Mouse (Mus musculus) kidney, postnatal 0 days (tissue): ENCODE data around the gene Ccdc28b. TPM values are rescaled to one million over a fixed set of nuclear protein-coding genes. Genes with fewer than 3 reads are reported as not detected.

Experiments used
- ATAC-seq: fragments of 200-750 bp; cut with Nextera tagmentation; replicated peaks from 2 replicates; pipeline ENCODE4 v1.8.0; 2017; ENCODE audit warnings: low read depth, moderate number of reproducible peaks, moderate TSS enrichment, moderate library complexity; ENCODE audit not compliant: low FRiP score
- DNase-seq: peaks from one replicate; pipeline ENCODE4 v3.0.0-alpha.2; 2016; ENCODE audit warnings: low spot score
- H3K27ac ChIP-seq: fragments of 300-500 bp; sonication (generic); 2 replicates; pipeline ENCODE4 v1.5.1; 2014; ENCODE audit warnings: mild to moderate bottlenecking
- H3K27me3 ChIP-seq: fragments of 300-500 bp; sonication (generic); 2 replicates; pipeline ENCODE4 v1.6.1; 2014; ENCODE audit warnings: low read length, mixed read lengths; ENCODE audit not compliant: insufficient read depth
- H3K36me3 ChIP-seq: fragments of 300-500 bp; sonication (generic); 2 replicates; pipeline ENCODE4 v1.6.1; 2014; ENCODE audit warnings: low read length, mixed read lengths; ENCODE audit not compliant: insufficient read depth
- H3K4me1 ChIP-seq: fragments of 300-500 bp; sonication (generic); replicated peaks from 2 replicates; pipeline ENCODE4 v1.6.1; 2014; ENCODE audit warnings: antibody characterized with exemption, low read length, mixed read lengths; ENCODE audit not compliant: insufficient read depth
- H3K4me2 ChIP-seq: fragments of 300-500 bp; sonication (generic); 2 replicates; pipeline ENCODE4 v1.6.1; 2014; ENCODE audit warnings: mild to moderate bottlenecking, low read length, moderate library complexity, mixed read lengths
- H3K4me3 ChIP-seq: fragments of 300-500 bp; sonication (generic); replicated peaks from 2 replicates; pipeline ENCODE4 v1.5.1; 2014; ENCODE audit warnings: low read depth, low read length
- H3K9ac ChIP-seq: fragments of 300-500 bp; sonication (generic); 2 replicates; pipeline ENCODE4 v1.6.1; 2014; ENCODE audit warnings: low read depth, low read length
- H3K9me3 ChIP-seq: fragments of 300-500 bp; sonication (generic); replicated peaks from 2 replicates; pipeline ENCODE4 v1.6.1; 2016; ENCODE audit warnings: low read length, inconsistent platforms, mixed read lengths
- CTCF ChIP-seq: IDR thresholded peaks from 2 replicates; pipeline ENCODE4 v1.5.1; 2016; ENCODE audit warnings: antibody characterized with exemption, low read depth, mild to moderate bottlenecking, moderate library complexity
- WGBS: fragments of 180-500 bp; shearing (Covaris S2); extraction: QIAGEN DNeasy Blood & Tissue Kit; methylation state at CpG from one replicate; pipeline ENCODE4 v1.1.7; 2014; 5-methylcytosine and 5-hydroxymethylcytosine counted together
- polyA plus RNA-seq: library from polyadenylated mRNA; unstranded; fragments of >200 nt; fragmentation: Nextera tagmentation; extraction: Ambion mirVana; gene quantifications from 2 replicates; pipeline ENCODE4 v1.2.1, GENCODE M21; 2015

Ccdc28b gene
- 64.8 and 69.5 TPM in 2 replicates for polyA plus RNA-seq

GRCm38 (mm10) chr4:129623681-129624091 is at the start of gene Ccdc28b:
Gene Ccdc28b, minus strand, starts transcription at chr4:129623947.
- ATAC-seq (no peak), DNase-seq (peak; percentile 86)
- H3K9me3 ChIP-seq = no peaks in the 10 kb centered on the region
- no peak for TF ChIP-seq CTCF
- peaks cover 17% of the 10 kb centered on the region for H3K36me3 ChIP-seq
- no peaks in the 10 kb centered on the region for H3K27me3 ChIP-seq
- WGBS = under 1% methylated on average over 10 of the region's 10 CpGs
- peak within 1 kb of the TSS; percentile 93 for H3K27ac ChIP-seq
- peaks cover 20% of the 10 kb centered on the region for H3K4me1 ChIP-seq
- peak within 1 kb of the TSS; percentile 84 for H3K4me2 ChIP-seq
- peak within 1 kb of the TSS; percentile 78 for H3K9ac ChIP-seq
- peak within 1 kb of the TSS; percentile 73 for H3K4me3 ChIP-seq

GRCm38 (mm10) chr4:129672878-129673449 is 49.2 kb upstream of the Ccdc28b start:
- Histone ChIP-seq H3K4me3 (peak overlapping the region; percentile 91), H3K4me2 (peak overlapping the region; percentile 92), H3K27me3 (no peaks in the 10 kb centered on the region), H3K9me3 (no peaks in the 10 kb centered on the region), H3K36me3 (peaks cover 13% of the 10 kb centered on the region; the same call in 1 of the 2 replicates), H3K4me1 (peaks cover 7% of the 10 kb centered on the region), H3K9ac (peak overlapping the region; percentile 89), H3K27ac (peak overlapping the region; percentile 98)
- no peak for TF ChIP-seq CTCF
- DNase-seq = no peak
- 1% methylated on average over 10 of the region's 10 CpGs for WGBS
- ATAC-seq = no peak

- Histone ChIP-seq H3K9me3 (no peaks in the 10 kb centered on the region), H3K27ac (peak within 1 kb of the TSS; percentile 98), H3K4me1 (peaks cover 7% of the 10 kb centered on the region), H3K4me3 (peak within 1 kb of the TSS; percentile 91), H3K9ac (peak within 1 kb of the TSS; percentile 89), H3K4me2 (peak within 1 kb of the TSS; percentile 92), H3K36me3 (peaks cover 9% of the 10 kb centered on the region; the same call in 1 of the 2 replicates), H3K27me3 (no peaks in the 10 kb centered on the region)
- under 1% methylated on average over 64 of the region's 65 CpGs for WGBS
- ATAC-seq (peak; percentile 90), DNase-seq (peak; percentile 97)
- peak; percentile 29; the same call in 1 of the 2 replicates for TF ChIP-seq CTCF
Observed at GRCm38 (mm10) chr4:129672083-129672877, 48.5 kb upstream of the Ccdc28b start, which contains the start of gene Kpna6. Gene Kpna6, minus strand, starts transcription at chr4:129672767.

GRCm38 (mm10) chr4:129671491-129672082 is 47.8 kb upstream of the Ccdc28b start:
- peaks cover 7% of the 10 kb centered on the region for H3K4me1 ChIP-seq
- no peaks in the 10 kb centered on the region for H3K9me3 ChIP-seq
- no peaks in the 10 kb centered on the region for H3K27me3 ChIP-seq
- 7% methylated on average over 12 of the region's 12 CpGs for WGBS
- H3K4me3 ChIP-seq = peak overlapping the region; percentile 91
- peak; percentile 86 for DNase-seq
- H3K4me2 ChIP-seq = peak overlapping the region; percentile 92
- peak overlapping the region; percentile 98 for H3K27ac ChIP-seq
- H3K36me3 ChIP-seq = peaks cover 2% of the 10 kb centered on the region; the same call in 1 of the 2 replicates
- TF ChIP-seq CTCF = peak; percentile 88
- H3K9ac ChIP-seq = peak overlapping the region; percentile 89
- ATAC-seq = no peak; the same call in 1 of the 2 replicates

GRCm38 (mm10) chr4:129662255-129662813 is 38.6 kb upstream of the Ccdc28b start:
- no peak for TF ChIP-seq CTCF
- H3K9me3 ChIP-seq = no peaks in the 10 kb centered on the region
- no peak overlapping the region for H3K4me2 ChIP-seq
- H3K4me3 ChIP-seq = no peak overlapping the region
- ATAC-seq (no peak), DNase-seq (no peak)
- H3K27me3 ChIP-seq = no peaks in the 10 kb centered on the region
- 76% methylated on average over 3 of the region's 3 CpGs for WGBS
- peaks cover 33% of the 10 kb centered on the region for H3K36me3 ChIP-seq
- no peaks in the 10 kb centered on the region for H3K4me1 ChIP-seq
- no peak overlapping the region for H3K9ac ChIP-seq
- no peak overlapping the region for H3K27ac ChIP-seq

GRCm38 (mm10) chr4:129661584-129661983 is 37.8 kb upstream of the Ccdc28b start:
- Histone ChIP-seq H3K4me3 (no peak overlapping the region), H3K27ac (no peak overlapping the region), H3K36me3 (peaks cover 40% of the 10 kb centered on the region), H3K4me2 (no peak overlapping the region), H3K9ac (no peak overlapping the region), H3K27me3 (no peaks in the 10 kb centered on the region), H3K4me1 (no peaks in the 10 kb centered on the region), H3K9me3 (no peaks in the 10 kb centered on the region)
- WGBS = 84% methylated on average over 3 of the region's 3 CpGs
- no peak for DNase-seq
- ATAC-seq = no peak
- TF ChIP-seq CTCF = no peak
